In genomic region chr14:80901346-80901745, GRCm38 (mm10) we compare ENCODE assay signal across 8 mouse cellular contexts.
DNase-seq lines count a peak whose midpoint lies in the region; ATAC-seq lines count a peak whose summit lies in the region.

No protein-coding gene starts in this region.

- DNase-seq in left cerebral cortex, adult 18-20 months (ENCODE audit: low spot score in 2 of 2): peak; percentile 5 to 30
- no peak for DNase-seq in left cerebral cortex, adult 11 months (ENCODE audit: low spot score)
- peak; percentile 3 to 23 for DNase-seq in frontal cortex, postnatal 10 days (ENCODE audit: low spot score in 2 of 2)
- DNase-seq in left cerebral cortex, postnatal 14 days (ENCODE audit: low spot score in 2 of 2): peak; percentile 1 to 27
- peak; percentile 12 for DNase-seq in right cerebral cortex, postnatal 25 days
- DNase-seq in thymus, postnatal 25 days: no peak

- intact Hi-C loops in left cerebral cortex, postnatal 14 days (cut with DNase I): no loop called here

- no peak for ATAC-seq in erythroblast, adult 5-6 weeks (replicated peaks; ENCODE audit: low FRiP score, poor library complexity, severe bottlenecking)
- ATAC-seq in megakaryocyte-erythroid progenitor cell, adult 5-6 weeks (replicated peaks; ENCODE audit: low FRiP score, low TSS enrichment, poor library complexity, severe bottlenecking): no peak

Comparison
In these comparisons a context has a peak if more than half of its experiments do, and no peak if none do; other contexts are left out.
1. DNase-seq: peak in left cerebral cortex, adult 18-20 months (2 of 2), frontal cortex, postnatal 10 days (2 of 2), left cerebral cortex, postnatal 14 days (2 of 2) and right cerebral cortex, postnatal 25 days (single experiment); none in left cerebral cortex, adult 11 months (single experiment) and thymus, postnatal 25 days (single experiment).